Mouse (Mus musculus) megakaryocyte, adult 5-6 weeks (primary cell): ENCODE measurements around the gene Rapgef1. TPM values are rescaled to one million over a fixed set of nuclear protein-coding genes. Genes with fewer than 3 reads are reported as not detected.

Experiments
- ATAC-seq: 2 replicates; pipeline ENCODE4 v1.8.0; 2016; ENCODE audit warnings: mild to moderate bottlenecking, inconsistent platforms; ENCODE audit not compliant: poor library complexity, severe bottlenecking
- total RNA-seq, 2 experiments: library from RNA; stranded (forward) in 1 of 2; stranded (reverse) in 1 of 2; fragments of 153-499, 151-499 nt in 1 of 2; fragments of 221-1000, 200-1000 nt in 1 of 2; gene quantifications; 2 replicates each; pipeline versions ENCODE4 v1.2.3 to v1.2.4; 2015 to 2017

The Rapgef1 gene
- total RNA-seq, 2 experiments from 2014 or later = 20.2 to 22.7 TPM

DNA sequence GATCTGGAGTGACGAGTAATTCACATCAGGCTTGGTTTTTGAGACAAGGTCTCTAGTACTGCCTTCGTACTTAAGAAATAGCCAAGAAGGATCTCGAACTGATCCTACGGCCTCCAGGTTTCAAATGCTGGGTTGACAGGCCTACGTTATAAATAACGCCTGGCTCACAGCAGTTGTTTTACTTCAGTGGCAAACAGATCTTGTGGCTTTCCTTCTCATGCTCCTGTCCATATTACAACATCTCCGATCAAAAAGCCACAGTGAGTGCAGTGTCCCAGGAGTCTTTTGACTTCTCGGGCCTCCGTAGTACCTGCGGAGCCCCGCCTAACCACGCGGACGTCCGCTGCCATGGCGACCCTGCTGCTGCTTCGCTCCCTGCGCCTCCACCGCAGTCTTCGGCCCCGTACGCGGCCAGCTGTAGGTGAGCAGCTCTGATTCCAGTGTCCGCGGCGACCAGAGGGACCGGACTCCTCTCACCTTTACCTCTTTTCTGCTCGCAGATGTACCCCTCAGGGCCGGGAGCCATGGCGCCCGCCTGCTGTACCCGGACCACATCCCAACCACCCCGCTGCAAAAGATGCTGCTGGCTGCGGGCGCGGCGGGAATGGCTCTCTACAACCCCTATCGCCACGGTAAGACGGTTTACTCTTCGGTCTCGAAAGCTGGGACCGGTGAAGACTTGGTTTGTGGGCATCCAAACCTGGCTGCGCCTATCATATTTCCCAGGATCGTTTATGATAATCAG is 168.6 kb downstream of the Rapgef1 start, which contains the start of gene Trub2:
Gene Trub2, minus strand, starts transcription at position 566 of the 745 bp plus-strand sequence.
- ATAC-seq = peak; percentile 92

Other genes with a start within 250 kb of the Rapgef1 start
- gene Gm13420, start 132.0 kb downstream of the Rapgef1 start, total RNA-seq (2015) = not detected in 2 replicates
- gene Gm13420, start 132.0 kb downstream of the Rapgef1 start, total RNA-seq (2017) = not detected in 2 replicates
- 0.39 TPM in 1 of 2 replicates, not detected in the other for gene Gm13547, start 139.6 kb downstream of the Rapgef1 start, total RNA-seq (2015)
- not detected in 2 replicates for gene Gm13547, start 139.6 kb downstream of the Rapgef1 start, total RNA-seq (2017)
- gene Coq4, start 167.8 kb downstream of the Rapgef1 start, total RNA-seq (2015) = 3.5 and 4.6 TPM in 2 replicates
- 1.5 and 2.9 TPM in 2 replicates for gene Coq4, start 167.8 kb downstream of the Rapgef1 start, total RNA-seq (2017)
- 13.7 and 16.1 TPM in 2 replicates for gene Trub2, start 168.8 kb downstream of the Rapgef1 start, total RNA-seq (2015)
- 21.3 and 33.2 TPM in 2 replicates for gene Trub2, start 168.8 kb downstream of the Rapgef1 start, total RNA-seq (2017)
- gene Slc27a4, start 182.9 kb downstream of the Rapgef1 start, total RNA-seq (2015) = 14.1 and 17.7 TPM in 2 replicates
- 17.4 and 18.0 TPM in 2 replicates for gene Slc27a4, start 182.9 kb downstream of the Rapgef1 start, total RNA-seq (2017)
- gene Urm1, start 200.4 kb downstream of the Rapgef1 start, total RNA-seq (2015) = 8.2 and 9.3 TPM in 2 replicates
- gene Urm1, start 200.4 kb downstream of the Rapgef1 start, total RNA-seq (2017) = 16.1 and 17.8 TPM in 2 replicates
- 5.3 and 9.6 TPM in 2 replicates for gene Cercam, start 249.4 kb downstream of the Rapgef1 start, total RNA-seq (2015)
- gene Cercam, start 249.4 kb downstream of the Rapgef1 start, total RNA-seq (2017) = 4.3 and 6.7 TPM in 2 replicates